ENCODE assay signal across 8 mouse cellular contexts in genomic region chr17:25834595-25835222, GRCm38 (mm10). TPM values are rescaled to one million over a fixed set of nuclear protein-coding genes. Genes with fewer than 3 reads are reported as not detected.
DNase-seq lines count a peak whose midpoint lies in the region; ATAC-seq lines count a peak whose summit lies in the region.

No protein-coding gene starts in this region.

- peak overlapping the region; percentile 95 for H3K27ac ChIP-seq in embryonic facial prominence, embryonic 10.5 days (replicated peaks)
- H3K27ac ChIP-seq in intestine, embryonic 14.5 days (ENCODE audit: low read depth): no peak overlapping the region
- H3K27ac ChIP-seq in midbrain, embryonic 13.5 days: peak overlapping the region; percentile 95; the same call in 1 of the 2 replicates

- H3K9me3 ChIP-seq in embryonic facial prominence, embryonic 10.5 days: no peaks in the 10 kb centered on the region
- no peaks in the 10 kb centered on the region for H3K9me3 ChIP-seq in intestine, embryonic 14.5 days (ENCODE audit: control insufficient read depth, low read length)
- H3K9me3 ChIP-seq in midbrain, embryonic 13.5 days: no peaks in the 10 kb centered on the region

- peak overlapping the region; percentile 81 for H3K4me3 ChIP-seq in embryonic facial prominence, embryonic 10.5 days
- H3K4me3 ChIP-seq in intestine, embryonic 14.5 days (ENCODE audit: low read depth, low read length): peak overlapping the region; percentile 61; the same call in 1 of the 2 replicates
- peak overlapping the region; percentile 88 for H3K4me3 ChIP-seq in midbrain, embryonic 13.5 days (replicated peaks)

- H3K4me2 ChIP-seq in intestine, embryonic 14.5 days (ENCODE audit: low read length): peak overlapping the region; percentile 73
- peak overlapping the region; percentile 98 for H3K4me2 ChIP-seq in midbrain, embryonic 13.5 days (replicated peaks)

- peaks cover 70% of the 10 kb centered on the region for H3K36me3 ChIP-seq in embryonic facial prominence, embryonic 10.5 days (replicated peaks)
- H3K36me3 ChIP-seq in intestine, embryonic 14.5 days (ENCODE audit: control insufficient read depth, insufficient read depth, low read length): peaks cover 47% of the 10 kb centered on the region
- peaks cover 46% of the 10 kb centered on the region for H3K36me3 ChIP-seq in midbrain, embryonic 13.5 days

- no peak for ATAC-seq in intestine, embryonic 14.5 days (replicated peaks; ENCODE audit: low FRiP score, low TSS enrichment, low read depth)
- ATAC-seq in midbrain, embryonic 13.5 days: no peak

- DNase-seq in heart, adult 11 months: peak; percentile 97
- DNase-seq in heart, postnatal 10 days: no peak
- no peak for DNase-seq in embryonic facial prominence, embryonic 10.5 days (ENCODE audit: low spot score)
- no peak for DNase-seq in intestine, embryonic 14.5 days (ENCODE audit: low spot score)
- DNase-seq in adrenal gland, postnatal 10 days: no peak
- DNase-seq in thymus, postnatal 14 days: no peak
- no peak for DNase-seq in layer of hippocampus, adult 9-11 months

- H3K4me1 ChIP-seq in embryonic facial prominence, embryonic 10.5 days: peaks cover 75% of the 10 kb centered on the region
- peaks cover 46% of the 10 kb centered on the region for H3K4me1 ChIP-seq in intestine, embryonic 14.5 days (replicated peaks; ENCODE audit: control insufficient read depth, insufficient read depth, low read length)
- H3K4me1 ChIP-seq in midbrain, embryonic 13.5 days (replicated peaks): peaks cover 77% of the 10 kb centered on the region

- WGBS in embryonic facial prominence, embryonic 10.5 days: 86% methylated on average over 12 of the region's 12 CpGs
- WGBS in intestine, embryonic 14.5 days: 83% methylated on average over 12 of the region's 12 CpGs
- 89% methylated on average over 12 of the region's 12 CpGs for WGBS in midbrain, embryonic 13.5 days

- intact Hi-C loops in heart, postnatal 10 days (cut with DNase I): no loop called here

- H3K9ac ChIP-seq in intestine, embryonic 14.5 days (ENCODE audit: low read length): peak overlapping the region; percentile 69; the same call in 1 of the 2 replicates
- peak overlapping the region; percentile 91 for H3K9ac ChIP-seq in midbrain, embryonic 13.5 days (replicated peaks)

- H3K27me3 ChIP-seq in embryonic facial prominence, embryonic 10.5 days (replicated peaks; ENCODE audit: low read depth, poor library complexity, severe bottlenecking): no peaks in the 10 kb centered on the region
- H3K27me3 ChIP-seq in intestine, embryonic 14.5 days (replicated peaks; ENCODE audit: control insufficient read depth, insufficient read depth, low read length): no peaks in the 10 kb centered on the region
- no peaks in the 10 kb centered on the region for H3K27me3 ChIP-seq in midbrain, embryonic 13.5 days

RNA-seq across cellular contexts. Expression of gene Stub1, which starts 1.5 kb away (rescaled TPM):
- 100 to 1,000 TPM; 123 to 132 TPM for total RNA-seq in heart, postnatal 10 days (2021)
- polyA plus RNA-seq in embryonic facial prominence, embryonic 10.5 days (2016; fragmentation: Nextera tagmentation; extraction: Ambion mirVana): 396 and 400 TPM in 2 replicates
- polyA plus RNA-seq in intestine, embryonic 14.5 days (2014; fragmentation: Nextera tagmentation; extraction: Ambion mirVana): 345 and 350 TPM in 2 replicates
- polyA plus RNA-seq in midbrain, embryonic 13.5 days (2015; fragmentation: Nextera tagmentation; extraction: Ambion mirVana): 314 and 316 TPM in 2 replicates
- 100 to 1,000 TPM; 138 to 157 TPM for total RNA-seq in adrenal gland, postnatal 10 days (2021)

RNA-seq across cellular contexts. Expression of gene Rhbdl1, which starts 2.4 kb away (rescaled TPM):
- 1 to 10 TPM; 2.2 to 2.6 TPM for total RNA-seq in heart, postnatal 10 days (2021)
- polyA plus RNA-seq in embryonic facial prominence, embryonic 10.5 days (2016; fragmentation: Nextera tagmentation; extraction: Ambion mirVana): 1.2 and 1.4 TPM in 2 replicates
- polyA plus RNA-seq in intestine, embryonic 14.5 days (2014; fragmentation: Nextera tagmentation; extraction: Ambion mirVana): 1.3 and 1.5 TPM in 2 replicates
- polyA plus RNA-seq in midbrain, embryonic 13.5 days (2015; fragmentation: Nextera tagmentation; extraction: Ambion mirVana): 17.3 and 18.1 TPM in 2 replicates
- 10 to 100 TPM; 11.9 to 14.6 TPM for total RNA-seq in adrenal gland, postnatal 10 days (2021)

RNA-seq across cellular contexts. Expression of gene Jmjd8, which starts 6.0 kb away (rescaled TPM):
- total RNA-seq in heart, postnatal 10 days (2021): 10 to 100 TPM; 33.7 to 34.5 TPM
- 50.5 and 55.1 TPM in 2 replicates for polyA plus RNA-seq in embryonic facial prominence, embryonic 10.5 days (2016; fragmentation: Nextera tagmentation; extraction: Ambion mirVana)
- polyA plus RNA-seq in intestine, embryonic 14.5 days (2014; fragmentation: Nextera tagmentation; extraction: Ambion mirVana): 39.5 and 40.2 TPM in 2 replicates
- polyA plus RNA-seq in midbrain, embryonic 13.5 days (2015; fragmentation: Nextera tagmentation; extraction: Ambion mirVana): 72.8 and 74.6 TPM in 2 replicates
- 10 to 100 TPM; 54.9 to 62.3 TPM for total RNA-seq in adrenal gland, postnatal 10 days (2021)

RNA-seq across cellular contexts. Expression of gene Gm20683, which starts 6.9 kb away (rescaled TPM):
- total RNA-seq in heart, postnatal 10 days (2021): 1 to 10 TPM; 4.2 to 4.7 TPM
- 0.92 and 1.4 TPM in 2 replicates for polyA plus RNA-seq in embryonic facial prominence, embryonic 10.5 days (2016; fragmentation: Nextera tagmentation; extraction: Ambion mirVana)
- polyA plus RNA-seq in intestine, embryonic 14.5 days (2014; fragmentation: Nextera tagmentation; extraction: Ambion mirVana): 1.6 and 2.3 TPM in 2 replicates
- polyA plus RNA-seq in midbrain, embryonic 13.5 days (2015; fragmentation: Nextera tagmentation; extraction: Ambion mirVana): 7.5 and 8.0 TPM in 2 replicates
- 10 to 100 TPM in 1 of 2 experiments, 1 to 10 TPM in 1; 7.0 to 12.3 TPM for total RNA-seq in adrenal gland, postnatal 10 days (2021)

RNA-seq across cellular contexts. Expression of gene Rhot2, which starts 9.9 kb away (rescaled TPM):
- 10 to 100 TPM; 80.4 to 86.5 TPM for total RNA-seq in heart, postnatal 10 days (2021)
- polyA plus RNA-seq in embryonic facial prominence, embryonic 10.5 days (2016; fragmentation: Nextera tagmentation; extraction: Ambion mirVana): 26.3 and 27.2 TPM in 2 replicates
- polyA plus RNA-seq in intestine, embryonic 14.5 days (2014; fragmentation: Nextera tagmentation; extraction: Ambion mirVana): 10.4 and 11.5 TPM in 2 replicates
- 15.6 and 16.4 TPM in 2 replicates for polyA plus RNA-seq in midbrain, embryonic 13.5 days (2015; fragmentation: Nextera tagmentation; extraction: Ambion mirVana)
- total RNA-seq in adrenal gland, postnatal 10 days (2021): 10 to 100 TPM; 71.6 to 98.5 TPM
